Mouse (Mus musculus) hindlimb bud, embryonic 11.5 days (tissue): ENCODE measurements around the gene Il22ra2.

Experiments
- DNase-seq: peaks from one replicate; pipeline ENCODE4 v3.0.0-alpha.2; 2012; ENCODE audit warnings: low read depth, low spot score; ENCODE audit errors: extremely low spot score

The Il22ra2 gene

GRCm38 (mm10) chr10:19621408-19622048 lies at the start of gene Il22ra2:
Il22ra2 (plus strand) TSS chr10:19621998.
- no peak for DNase-seq

- DNase-seq, result no peak
These were observed 44.2 kb upstream of the Il22ra2 start for GRCm38 (mm10) chr10:19577571-19577970.

DNA sequence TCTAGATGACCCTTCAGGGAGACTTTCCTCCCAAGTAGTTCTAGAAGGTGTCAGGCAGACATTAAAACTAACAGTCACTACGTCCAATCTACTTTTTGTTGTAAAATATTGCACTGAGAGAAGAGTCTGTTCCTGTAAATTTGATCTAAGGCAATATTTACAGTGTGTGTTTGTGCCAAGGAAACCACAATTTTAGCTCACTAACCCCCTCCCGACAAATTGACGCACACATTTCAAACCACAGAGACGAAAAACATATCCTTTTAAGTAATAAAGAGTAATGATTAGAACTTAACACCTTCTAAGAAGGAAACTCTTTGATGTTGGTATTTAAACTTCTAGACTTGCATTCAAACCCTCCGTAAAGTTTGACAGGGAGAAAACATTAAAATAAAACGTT lies 43.8 kb upstream of the Il22ra2 start:
- DNase-seq, result no peak

GRCm38 (mm10) chr10:19578409-19578986 lies 43.3 kb upstream of the Il22ra2 start:
- DNase-seq, result no peak

DNA sequence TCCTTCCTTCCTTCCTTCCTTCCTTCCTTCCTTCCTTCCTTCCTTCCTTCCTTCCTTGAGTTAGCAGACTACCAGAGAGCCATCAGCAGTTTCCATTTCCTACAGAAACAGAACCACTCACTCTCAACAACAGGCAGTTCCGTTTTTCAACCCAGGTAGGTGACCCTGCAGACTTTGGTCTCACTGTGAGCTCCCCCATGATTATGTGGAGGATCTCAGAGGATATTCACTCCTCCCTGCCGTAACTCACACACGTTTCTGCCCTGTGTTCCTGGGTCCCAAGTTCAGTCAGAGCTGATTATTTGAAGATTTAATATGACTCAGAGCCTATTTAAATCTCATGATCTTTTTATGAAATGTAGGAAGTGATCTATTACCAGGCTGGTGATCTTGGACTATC lies 41.1 kb upstream of the Il22ra2 start:
- no peak for DNase-seq

GRCm38 (mm10) chr10:19581844-19582582 lies 39.8 kb upstream of the Il22ra2 start:
- no peak for DNase-seq

GRCm38 (mm10) chr10:19582806-19583430 lies 38.9 kb upstream of the Il22ra2 start:
- DNase-seq, result no peak

- no peak for DNase-seq
These were observed 37.7 kb upstream of the Il22ra2 start for GRCm38 (mm10) chr10:19584064-19584463.

DNA sequence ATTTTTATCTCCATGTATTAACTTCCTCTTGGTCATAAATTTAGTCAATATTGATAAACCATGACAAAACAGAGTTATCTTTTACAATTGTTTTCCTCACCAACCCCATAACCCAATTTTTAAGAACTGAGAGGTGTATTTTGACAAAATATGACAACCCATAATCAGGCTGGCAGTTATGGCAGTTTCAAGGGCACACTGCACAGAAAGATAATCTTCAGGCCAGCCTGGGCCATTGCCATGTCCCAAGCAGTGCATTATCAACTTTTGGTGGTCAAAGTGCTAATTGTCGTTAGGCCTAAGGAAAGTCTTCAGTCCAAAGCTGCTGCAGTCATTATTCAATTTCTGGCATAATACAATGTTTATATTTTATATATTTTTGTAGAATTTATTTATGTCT lies 37.0 kb upstream of the Il22ra2 start:
- DNase-seq, result no peak

- DNase-seq, result no peak
These were observed 35.9 kb upstream of the Il22ra2 start for GRCm38 (mm10) chr10:19585860-19586259.

- DNase-seq, result no peak
These were observed 34.5 kb upstream of the Il22ra2 start for GRCm38 (mm10) chr10:19587281-19587680.

- DNase-seq, result no peak
These were observed 32.2 kb upstream of the Il22ra2 start for GRCm38 (mm10) chr10:19589626-19590025.

GRCm38 (mm10) chr10:19591286-19591640 lies 30.5 kb upstream of the Il22ra2 start:
- DNase-seq, result no peak

GRCm38 (mm10) chr10:19591641-19592441 lies 30.0 kb upstream of the Il22ra2 start, which contains the start of gene Ifngr1:
Ifngr1 (plus strand) TSS chr10:19591949.
- DNase-seq, result peak; percentile 99

DNA sequence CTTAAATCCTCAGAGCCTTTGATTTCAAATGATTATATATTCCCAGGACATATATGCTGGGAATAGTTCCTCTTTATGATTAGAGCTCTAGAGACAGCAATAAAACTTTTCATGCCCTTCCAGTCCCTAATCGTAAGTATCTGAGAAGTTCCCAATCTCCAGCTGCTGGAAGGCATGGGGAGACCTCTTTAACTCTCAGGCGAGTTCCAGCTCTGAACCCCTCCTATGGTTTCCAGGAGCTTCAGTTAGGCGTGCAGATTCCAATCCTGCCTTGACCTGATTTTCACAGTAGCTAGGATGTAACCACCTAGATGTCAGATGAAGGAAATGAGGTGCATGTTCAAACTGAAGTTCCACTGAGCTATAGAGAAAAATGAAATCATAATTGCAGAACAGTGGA lies 29.2 kb upstream of the Il22ra2 start:
- DNase-seq, result no peak

GRCm38 (mm10) chr10:19593296-19593695 lies 28.5 kb upstream of the Il22ra2 start:
- DNase-seq, result no peak

GRCm38 (mm10) chr10:19594201-19594905 lies 27.4 kb upstream of the Il22ra2 start:
- no peak for DNase-seq

GRCm38 (mm10) chr10:19596866-19597265 lies 24.9 kb upstream of the Il22ra2 start:
- DNase-seq, result no peak

- DNase-seq, result no peak
These were observed 23.7 kb upstream of the Il22ra2 start for GRCm38 (mm10) chr10:19598091-19598490.

DNA sequence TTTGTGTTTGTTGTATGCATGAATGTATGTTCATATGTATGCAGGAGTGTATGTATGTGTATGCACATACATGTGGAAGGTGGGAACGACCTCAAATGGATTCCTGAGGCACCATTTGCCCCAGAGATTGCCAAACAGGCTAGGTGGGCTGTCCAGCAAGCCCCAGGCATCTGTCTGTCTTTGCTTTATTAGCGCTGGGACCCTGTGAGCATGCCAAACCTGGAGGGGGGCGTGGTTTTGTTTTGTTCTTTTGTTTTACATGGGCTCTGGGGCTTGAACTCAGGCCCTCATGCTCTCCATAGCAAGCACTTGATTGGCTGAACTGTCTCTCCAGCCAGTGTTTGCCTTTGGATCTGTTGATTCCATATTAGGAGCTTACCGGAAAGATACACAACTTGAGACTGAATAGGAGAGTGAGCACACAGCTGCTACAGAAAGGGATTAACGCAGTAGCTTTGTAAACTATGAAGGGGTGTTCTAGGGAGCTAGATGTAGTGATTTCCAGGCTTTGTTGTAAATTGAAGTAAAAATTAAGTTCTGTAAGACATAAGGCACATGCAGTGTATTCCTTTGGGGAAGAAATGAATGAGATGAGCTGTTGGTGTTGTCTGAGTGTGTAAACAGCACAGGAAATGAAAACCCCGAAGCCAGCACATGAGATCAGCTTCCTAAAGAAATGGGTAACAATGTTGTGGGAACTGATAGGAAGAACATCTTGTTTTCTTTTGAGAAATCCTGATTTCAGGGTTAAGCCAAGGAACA lies 22.3 kb upstream of the Il22ra2 start:
- DNase-seq, result no peak
